Mouse (Mus musculus) lung, postnatal 0 days (tissue): ENCODE results near the gene Slc38a9.

Source experiments
- CTCF ChIP-seq: IDR thresholded peaks from 2 replicates; pipeline ENCODE4 v1.5.1; 2016; ENCODE audit warnings: antibody characterized with exemption, mild to moderate bottlenecking
- EP300 ChIP-seq: IDR thresholded peaks from 2 replicates; pipeline ENCODE4 v1.6.1; 2016; ENCODE audit warnings: antibody characterized with exemption, mild to moderate bottlenecking, control low read depth

DNA sequence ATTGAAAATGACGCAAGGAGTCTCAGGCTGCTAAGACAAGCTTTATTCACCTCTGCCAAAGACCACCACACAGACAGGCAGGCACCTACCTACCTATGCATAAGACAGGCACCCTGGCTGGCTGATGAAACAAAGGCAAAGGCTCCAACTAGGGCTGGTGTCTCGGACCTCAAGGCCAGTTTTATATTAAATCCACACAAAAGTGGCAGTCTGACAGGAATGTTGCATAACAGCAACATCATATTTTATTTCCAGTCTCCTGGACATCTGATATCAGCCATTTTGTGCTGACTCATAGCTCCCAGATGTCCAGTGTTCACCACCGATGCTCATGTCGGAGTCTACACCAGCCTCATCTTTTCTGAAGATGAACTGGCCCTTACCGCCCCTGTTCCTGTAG is 117.9 kb downstream of the Slc38a9 start:
- TF ChIP-seq EP300 (no peak), CTCF (no peak)
